Comparison of ENCODE assay signal across 27 mouse cellular contexts in genomic region chr16:94701971-94702370, GRCm38 (mm10).
DNase-seq lines count a peak whose midpoint lies in the region; ATAC-seq lines count a peak whose summit lies in the region.
"Had no signal": no experiment of that assay in that cellular context is flagged by ENCODE, and none has a peak within 500 bp of the region (broad histone marks: within the 10 kb centered on the region; RNA-seq: fewer than 3 reads in every experiment).

No protein-coding gene starts in this region.

- no peak overlapping the region for H3K9ac ChIP-seq in kidney, embryonic 14.5 days (ENCODE audit: low read depth, low read length)
- no peak overlapping the region for H3K9ac ChIP-seq in midbrain, embryonic 13.5 days (replicated peaks)
- H3K9ac ChIP-seq: embryonic facial prominence, embryonic 13.5 days; forebrain, embryonic 12.5 days; forebrain, embryonic 15.5 days; hindbrain, embryonic 13.5 days had no signal

- H3K27me3 ChIP-seq in kidney, embryonic 14.5 days (ENCODE audit: control insufficient read depth, insufficient read depth, low read length) = no peaks in the 10 kb centered on the region
- H3K27me3 ChIP-seq in midbrain, embryonic 13.5 days = no peaks in the 10 kb centered on the region
- H3K27me3 ChIP-seq: CH12.LX; embryonic facial prominence, embryonic 13.5 days; forebrain, embryonic 12.5 days; forebrain, embryonic 15.5 days; hindbrain, embryonic 13.5 days; Patski had no signal

- DNase-seq in kidney, adult 11 months = peak; percentile 30
- no peak for DNase-seq in kidney, adult 18-20 months
- peak; percentile 60 for DNase-seq in kidney, postnatal 10 days
- DNase-seq in kidney, postnatal 25 days = peak; percentile 35 to 71
- DNase-seq: adrenal gland, adult 2 months; adrenal gland, postnatal 14 days; B cell, adult 2 months; cerebellum, adult 11 months; cerebellum, adult 2 months; cerebellum, adult 9-11 months; cerebellum, postnatal 25 days; gastrocnemius, postnatal 10 days; gastrocnemius, postnatal 36 days; heart, postnatal 36 days had no signal

- no peaks in the 10 kb centered on the region for H3K9me3 ChIP-seq in kidney, embryonic 14.5 days (ENCODE audit: control insufficient read depth, low read length)
- no peaks in the 10 kb centered on the region for H3K9me3 ChIP-seq in midbrain, embryonic 13.5 days
- H3K9me3 ChIP-seq: embryonic facial prominence, embryonic 13.5 days; forebrain, embryonic 12.5 days; forebrain, embryonic 15.5 days; hindbrain, embryonic 10.5 days; hindbrain, embryonic 13.5 days had no signal

- no peak overlapping the region for H3K4me2 ChIP-seq in kidney, embryonic 14.5 days (replicated peaks; ENCODE audit: low read depth, low read length)
- no peak overlapping the region for H3K4me2 ChIP-seq in midbrain, embryonic 13.5 days (replicated peaks)
- H3K4me2 ChIP-seq: embryonic facial prominence, embryonic 13.5 days; forebrain, embryonic 12.5 days; forebrain, embryonic 15.5 days; heart, embryonic 11.5 days; hindbrain, embryonic 13.5 days had no signal

- no peak overlapping the region for H3K4me3 ChIP-seq in kidney, embryonic 14.5 days (ENCODE audit: low read length)
- no peak overlapping the region for H3K4me3 ChIP-seq in midbrain, embryonic 13.5 days (replicated peaks)
- H3K4me3 ChIP-seq: embryonic facial prominence, embryonic 13.5 days; erythroblast, embryonic 14.5 days; forebrain, embryonic 12.5 days; forebrain, embryonic 15.5 days; hindbrain, embryonic 10.5 days; hindbrain, embryonic 13.5 days had no signal

- H3K36me3 ChIP-seq in kidney, embryonic 14.5 days (ENCODE audit: control insufficient read depth, insufficient read depth, low read length) = no peaks in the 10 kb centered on the region
- no peaks in the 10 kb centered on the region for H3K36me3 ChIP-seq in midbrain, embryonic 13.5 days
- H3K36me3 ChIP-seq: embryonic facial prominence, embryonic 13.5 days; forebrain, embryonic 12.5 days; forebrain, embryonic 15.5 days; G1E; hindbrain, embryonic 10.5 days; hindbrain, embryonic 13.5 days had no signal

- H3K4me1 ChIP-seq in kidney, embryonic 14.5 days (ENCODE audit: control insufficient read depth, insufficient read depth, low read length) = no peaks in the 10 kb centered on the region
- no peaks in the 10 kb centered on the region for H3K4me1 ChIP-seq in midbrain, embryonic 13.5 days (replicated peaks)
- H3K4me1 ChIP-seq: embryonic facial prominence, embryonic 13.5 days; forebrain, embryonic 12.5 days; forebrain, embryonic 15.5 days; hindbrain, embryonic 10.5 days; hindbrain, embryonic 13.5 days had no signal

- ATAC-seq in kidney, embryonic 14.5 days (ENCODE audit: low FRiP score, low TSS enrichment) = no peak
- ATAC-seq in midbrain, embryonic 13.5 days = no peak
- ATAC-seq: forebrain, embryonic 15.5 days; hindbrain, embryonic 16.5 days; Patski had no signal

- WGBS in kidney, embryonic 14.5 days = 64% methylated on average over 4 of the region's 4 CpGs
- WGBS in midbrain, embryonic 13.5 days = 94% methylated on average over 4 of the region's 4 CpGs

- no peak overlapping the region for H3K27ac ChIP-seq in kidney, embryonic 14.5 days (ENCODE audit: low read depth, low read length)
- no peak overlapping the region for H3K27ac ChIP-seq in midbrain, embryonic 13.5 days
- H3K27ac ChIP-seq: embryonic facial prominence, embryonic 13.5 days; forebrain, embryonic 15.5 days; hindbrain, embryonic 10.5 days; hindbrain, embryonic 13.5 days had no signal
